Mouse (Mus musculus) hindbrain, embryonic 16.5 days (tissue): ENCODE measurements at regions not wholly inside any gene's neighbourhood (a gene's known extent, or its start where the extent isn't known, plus 50 kb on each side); places are given as distances from the start of the nearest gene placed in this dataset.
A peak's percentile ranks its signal among the peaks of the same experiment; 100 is the strongest.

Source experiments
- ATAC-seq: fragments of 200-750 bp; cut with Nextera tagmentation; 2 replicates; pipeline ENCODE4 v1.8.0; 2017; ENCODE audit warnings: moderate TSS enrichment, moderate library complexity
- H3K27ac ChIP-seq: fragments of 300-500 bp; sonication (generic); 2 replicates; pipeline ENCODE4 v1.5.1; 2014; ENCODE audit warnings: low read depth, mild to moderate bottlenecking, control low read depth, low read length, moderate library complexity
- H3K27me3 ChIP-seq: fragments of 300-500 bp; sonication (generic); replicated peaks from 2 replicates; pipeline ENCODE4 v1.6.1; 2014; ENCODE audit warnings: low read length; ENCODE audit not compliant: control insufficient read depth, insufficient read depth
- H3K36me3 ChIP-seq: fragments of 300-500 bp; sonication (generic); 2 replicates; pipeline ENCODE4 v1.6.1; 2014; ENCODE audit warnings: mild to moderate bottlenecking, low read length, moderate library complexity, mixed read lengths; ENCODE audit not compliant: control insufficient read depth, insufficient read depth
- H3K4me1 ChIP-seq: fragments of 300-500 bp; sonication (generic); 2 replicates; pipeline ENCODE4 v1.6.1; 2014; ENCODE audit warnings: low read depth, low read length; ENCODE audit not compliant: control insufficient read depth, insufficient read depth
- H3K4me2 ChIP-seq: fragments of 300-500 bp; sonication (generic); 2 replicates; pipeline ENCODE4 v1.6.1; 2014; ENCODE audit warnings: mild to moderate bottlenecking, low read length, control low read depth, moderate library complexity
- H3K4me3 ChIP-seq: fragments of 300-500 bp; sonication (generic); 2 replicates; pipeline ENCODE4 v1.5.1; 2014; ENCODE audit warnings: mild to moderate bottlenecking, low read length, control low read depth, moderate library complexity
- H3K9ac ChIP-seq: fragments of 300-500 bp; sonication (generic); 2 replicates; pipeline ENCODE4 v1.6.1; 2014; ENCODE audit warnings: low read depth, mild to moderate bottlenecking, control low read depth, low read length, moderate library complexity
- H3K9me3 ChIP-seq: fragments of 300-500 bp; sonication (generic); 2 replicates; pipeline ENCODE4 v1.6.1; 2014; ENCODE audit warnings: mild to moderate bottlenecking, low read length, moderate library complexity; ENCODE audit not compliant: control insufficient read depth
- WGBS: fragments of 180-500 bp; shearing (Covaris S2); extraction: QIAGEN DNeasy Blood & Tissue Kit; methylation state at CpG from one replicate; pipeline ENCODE4 v1.1.7; 2014; 5-methylcytosine and 5-hydroxymethylcytosine counted together

DNA sequence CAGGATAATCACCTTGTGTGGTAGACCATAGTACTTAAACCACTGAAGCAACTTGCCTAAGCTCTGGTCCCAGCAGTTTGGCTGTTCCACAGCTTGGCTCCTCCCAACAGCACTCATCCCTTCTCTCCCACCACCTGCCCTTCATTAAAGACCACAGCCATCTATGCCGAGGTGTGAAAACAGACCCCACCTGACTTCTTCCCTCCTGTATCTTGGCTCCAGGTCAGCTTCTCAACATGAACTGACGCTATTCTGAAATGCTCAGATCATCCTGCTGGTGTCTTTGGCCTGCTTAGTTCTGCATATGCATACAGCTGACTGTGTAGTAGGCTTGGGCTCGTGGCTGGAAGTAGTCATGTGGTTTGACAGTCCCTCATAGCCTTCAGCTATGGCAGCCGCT lies 177.1 kb downstream of the Abcc12 start:
- H3K4me2 ChIP-seq = no peak overlapping the region
- peak; percentile 64 for ATAC-seq
- H3K36me3 ChIP-seq = no peaks in the 10 kb centered on the region
- no peak overlapping the region for H3K4me3 ChIP-seq
- no peaks in the 10 kb centered on the region for H3K27me3 ChIP-seq
- peaks cover 2% of the 10 kb centered on the region for H3K4me1 ChIP-seq
- no peak overlapping the region for H3K9ac ChIP-seq
- peak overlapping the region; percentile 51 for H3K27ac ChIP-seq
- H3K9me3 ChIP-seq = no peaks in the 10 kb centered on the region
- 57% methylated on average over 4 of the region's 4 CpGs for WGBS

- Histone ChIP-seq H3K4me2 (no peak overlapping the region), H3K27ac (no peak overlapping the region), H3K4me3 (no peak overlapping the region), H3K36me3 (no peaks in the 10 kb centered on the region), H3K4me1 (peaks cover 2% of the 10 kb centered on the region), H3K27me3 (no peaks in the 10 kb centered on the region), H3K9ac (no peak overlapping the region), H3K9me3 (no peaks in the 10 kb centered on the region)
- ATAC-seq = 0 out of 2 replicates have a peak, but pooled peaks have one; percentile 20
- WGBS = 25% methylated on average over 2 of the region's 2 CpGs
Measured at GRCm38 (mm10) chr8:86401946-86402345, 178.5 kb downstream of the Abcc12 start.

DNA sequence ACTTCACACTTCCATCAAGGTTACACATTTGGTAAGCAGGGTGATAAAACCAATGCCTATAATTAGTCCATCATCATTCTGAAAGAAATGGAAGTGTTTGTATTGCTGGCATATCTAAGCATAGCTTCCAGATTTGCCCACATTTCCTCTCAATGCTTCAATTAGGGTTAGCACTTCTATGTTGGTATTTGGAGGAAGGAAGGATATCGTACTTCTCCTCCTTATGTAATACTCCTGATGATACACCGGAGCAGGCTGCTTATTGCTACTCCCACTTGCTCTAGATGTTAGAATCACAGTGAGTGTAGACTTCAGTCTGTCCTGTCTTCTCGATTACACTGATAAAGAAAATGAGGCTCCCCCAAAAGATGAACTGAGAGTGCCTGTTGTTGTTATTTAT lies 185.4 kb downstream of the Abcc12 start:
- no peak overlapping the region for H3K9ac ChIP-seq
- 93% methylated on average over 3 of the region's 3 CpGs for WGBS
- H3K4me3 ChIP-seq = no peak overlapping the region
- no peak for ATAC-seq
- H3K9me3 ChIP-seq = no peaks in the 10 kb centered on the region
- H3K4me2 ChIP-seq = no peak overlapping the region
- no peaks in the 10 kb centered on the region for H3K36me3 ChIP-seq
- no peaks in the 10 kb centered on the region for H3K27me3 ChIP-seq
- H3K27ac ChIP-seq = no peak overlapping the region
- H3K4me1 ChIP-seq = peaks cover 4% of the 10 kb centered on the region

DNA sequence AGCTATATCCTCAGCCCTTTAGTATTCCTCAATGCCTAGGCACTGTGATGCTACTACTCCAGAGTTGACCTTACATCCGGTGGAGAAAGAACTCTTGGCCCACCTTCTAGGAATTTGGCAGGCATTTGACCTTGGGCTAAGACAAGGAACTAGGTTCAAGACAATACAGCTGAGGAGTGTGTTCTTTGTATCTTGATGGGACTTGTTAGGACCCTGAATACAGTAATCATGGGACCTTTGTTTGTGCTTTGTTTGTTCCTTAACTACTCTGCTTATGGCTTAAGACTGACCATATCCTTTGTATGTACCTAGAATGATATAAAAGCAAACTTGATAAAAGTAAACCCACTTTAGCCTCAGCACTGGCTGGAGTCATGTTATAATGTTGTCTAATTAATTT lies 186.7 kb downstream of the Abcc12 start:
- no peaks in the 10 kb centered on the region for H3K9me3 ChIP-seq
- 82% methylated on average over 1 of the region's 1 CpGs for WGBS
- no peak overlapping the region for H3K4me2 ChIP-seq

DNA sequence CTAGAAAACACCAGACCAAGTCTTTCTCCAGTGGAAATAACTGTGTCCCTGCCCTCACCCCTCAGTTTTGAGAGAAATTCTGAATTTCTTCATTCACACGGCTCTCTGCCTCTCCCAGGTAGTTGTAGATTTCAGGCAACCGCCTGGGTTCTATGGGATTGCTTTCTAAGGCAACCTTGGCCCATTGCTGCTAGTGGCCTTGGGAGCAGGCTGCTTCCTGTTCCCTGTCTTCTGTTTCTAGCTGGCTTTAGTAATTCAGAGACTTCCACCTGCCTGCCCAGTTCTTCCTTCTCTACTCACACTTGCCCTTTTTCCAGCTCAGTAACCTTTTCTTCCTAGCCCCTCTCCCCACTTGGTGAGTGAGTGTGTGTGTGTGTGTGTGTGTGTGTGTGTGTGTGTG lies 187.1 kb downstream of the Abcc12 start:
- Histone ChIP-seq H3K4me1 (peaks cover 17% of the 10 kb centered on the region), H3K4me2 (no peak overlapping the region), H3K27me3 (no peaks in the 10 kb centered on the region), H3K27ac (no peak overlapping the region), H3K9ac (no peak overlapping the region), H3K4me3 (no peak overlapping the region), H3K9me3 (no peaks in the 10 kb centered on the region), H3K36me3 (no peaks in the 10 kb centered on the region)
- 96% methylated on average over 2 of the region's 2 CpGs for WGBS
- no peak for ATAC-seq

More for the DNA sequence above, 186.7 kb downstream of the Abcc12 start:
- H3K27ac ChIP-seq = no peak overlapping the region
- no peak overlapping the region for H3K4me3 ChIP-seq
- ATAC-seq = no peak
- no peaks in the 10 kb centered on the region for H3K36me3 ChIP-seq
- no peaks in the 10 kb centered on the region for H3K27me3 ChIP-seq
- H3K9ac ChIP-seq = no peak overlapping the region
- H3K4me1 ChIP-seq = peaks cover 15% of the 10 kb centered on the region

DNA sequence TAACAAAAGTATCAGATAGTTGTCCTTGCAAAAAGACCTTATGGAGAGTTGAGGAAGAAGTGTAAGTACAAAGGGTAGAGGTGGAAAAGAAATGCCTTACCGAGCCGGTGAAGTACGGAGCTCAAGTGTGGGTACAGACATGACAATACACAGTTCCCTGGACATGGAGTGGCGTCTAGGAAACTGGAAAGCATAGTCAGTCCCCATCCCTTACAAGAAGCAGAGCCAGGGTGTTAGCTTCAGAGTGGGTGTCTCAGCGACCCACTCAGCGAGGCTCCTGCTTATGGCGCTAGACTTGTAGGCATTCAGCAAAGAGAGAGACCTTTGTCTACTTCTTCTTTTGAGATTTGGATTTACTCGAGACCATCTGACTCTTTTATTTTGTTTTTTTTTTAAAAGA lies 189.8 kb downstream of the Abcc12 start:
- no peak for ATAC-seq
- H3K27me3 ChIP-seq = no peaks in the 10 kb centered on the region
- 76% methylated on average over 8 of the region's 8 CpGs for WGBS
- H3K36me3 ChIP-seq = no peaks in the 10 kb centered on the region
- no peaks in the 10 kb centered on the region for H3K9me3 ChIP-seq
- H3K9ac ChIP-seq = no peak overlapping the region
- peaks cover 19% of the 10 kb centered on the region for H3K4me1 ChIP-seq
- no peak overlapping the region for H3K4me2 ChIP-seq
- no peak overlapping the region for H3K4me3 ChIP-seq
- peak overlapping the region; percentile 86 for H3K27ac ChIP-seq

- peak overlapping the region; percentile 86 for H3K27ac ChIP-seq
- no peaks in the 10 kb centered on the region for H3K9me3 ChIP-seq
- H3K4me2 ChIP-seq = no peak overlapping the region
- WGBS = 14% methylated on average over 3 of the region's 3 CpGs
- H3K9ac ChIP-seq = no peak overlapping the region
- peaks cover 24% of the 10 kb centered on the region for H3K4me1 ChIP-seq
- H3K36me3 ChIP-seq = no peaks in the 10 kb centered on the region
- peak; percentile 95 for ATAC-seq
- H3K27me3 ChIP-seq = no peaks in the 10 kb centered on the region
- no peak overlapping the region for H3K4me3 ChIP-seq
Measured at GRCm38 (mm10) chr8:86389690-86390671, 190.5 kb downstream of the Abcc12 start.

- Histone ChIP-seq H3K9me3 (no peaks in the 10 kb centered on the region), H3K27ac (peak overlapping the region; percentile 25), H3K4me3 (no peak overlapping the region), H3K27me3 (no peaks in the 10 kb centered on the region), H3K9ac (no peak overlapping the region), H3K4me2 (peak overlapping the region; percentile 5; the same call in 1 of the 2 replicates), H3K4me1 (peaks cover 32% of the 10 kb centered on the region), H3K36me3 (no peaks in the 10 kb centered on the region)
- WGBS = 33% methylated on average over 7 of the region's 7 CpGs
- peak; percentile 79 for ATAC-seq
Measured at GRCm38 (mm10) chr8:86385236-86385635, 195.2 kb downstream of the Abcc12 start.

DNA sequence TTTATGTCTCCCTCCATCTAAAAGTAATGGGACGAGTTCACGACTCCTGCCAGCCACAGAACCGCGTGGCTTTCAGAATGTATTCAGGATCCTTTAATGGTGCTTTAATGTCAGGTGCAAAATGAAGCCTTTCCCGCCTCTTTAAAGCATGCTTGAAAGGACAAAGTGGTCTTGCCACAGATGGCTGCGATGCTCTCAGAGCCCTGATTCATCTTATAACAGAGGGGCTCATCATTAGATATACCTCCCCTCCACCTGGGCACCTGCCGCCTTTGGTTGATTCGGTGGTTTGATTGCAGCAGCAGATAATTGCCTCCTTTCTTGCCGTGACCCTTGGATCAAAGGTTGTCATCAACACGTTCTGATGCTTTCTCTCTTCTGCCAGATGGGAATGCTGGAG lies 198.5 kb downstream of the Abcc12 start:
- ATAC-seq = no peak
- Histone ChIP-seq H3K27me3 (no peaks in the 10 kb centered on the region), H3K4me2 (no peak overlapping the region), H3K4me1 (peaks cover 17% of the 10 kb centered on the region), H3K9me3 (no peaks in the 10 kb centered on the region), H3K9ac (no peak overlapping the region), H3K36me3 (no peaks in the 10 kb centered on the region), H3K27ac (no peak overlapping the region), H3K4me3 (no peak overlapping the region)
- WGBS = 71% methylated on average over 10 of the region's 10 CpGs
